11 mouse cellular contexts compared by ENCODE assay signal in genomic region chrX:52799566-52799965, GRCm38 (mm10). TPM values are rescaled to one million over a fixed set of nuclear protein-coding genes. Genes with fewer than 3 reads are reported as not detected.
DNase-seq lines count a peak whose midpoint lies in the region; ATAC-seq and TF ChIP-seq lines count a peak whose summit lies in the region.
"Had no signal": no experiment of that assay in that cellular context is flagged by ENCODE, and none has a peak within 500 bp of the region (broad histone marks: within the 10 kb centered on the region; RNA-seq: fewer than 3 reads in every experiment).

No protein-coding gene starts in this region.

- DNase-seq in left cerebral cortex, adult 2 months (ENCODE audit: extremely low spot score in 1 of 2, low spot score in 2 of 2): no peak
- DNase-seq in left cerebral cortex, adult 8-10 months (ENCODE audit: low spot score in 2 of 2): no peak
- DNase-seq in CD4-positive helper T cell, adult 2 months (ENCODE audit: low read depth, low spot score): peak; percentile 6
- DNase-seq in MEL (ENCODE audit: low read depth, low spot score): peak; percentile 9
- peak; percentile 26 for DNase-seq in retina, embryonic 14.5 days (ENCODE audit: low spot score)
- DNase-seq in gastrocnemius, postnatal 4 days (ENCODE audit: low spot score in 2 of 2): no peak
- DNase-seq: kidney, postnatal 14 days had no signal

- H3K4me2 ChIP-seq in heart, embryonic 12.5 days: no peak overlapping the region
- H3K4me2 ChIP-seq: limb, embryonic 12.5 days; midbrain, embryonic 15.5 days had no signal

- intact Hi-C loops in left cerebral cortex, adult 2 months (cut with DNase I): no loop called here

- 27% methylated on average over 6 of the region's 6 CpGs for whole genome bisulfite sequencing in heart, embryonic 12.5 days

- peak; percentile 21 for TF ChIP-seq CTCF in left cerebral cortex, adult 2 months (IDR thresholded peaks at IDR 0.05)
- peak in 2 of 3 experiments; percentile 32 to 61; a peak in 4 of 6 replicates for TF ChIP-seq CTCF in MEL (IDR thresholded peaks at IDR 0.05 in 2 of 3, conservative IDR thresholded peaks at IDR 0.05 in 1 of 3; ENCODE audit: control insufficient read depth in 1 of 3, insufficient read depth in 1 of 3, low read depth in 2 of 3, low read length in 3 of 3, poor library complexity in 1 of 3, severe bottlenecking in 1 of 3)

- H3K79me2 ChIP-seq in MEL (ENCODE audit: control insufficient read depth, insufficient read depth, low read length, poor library complexity): no peaks in the 10 kb centered on the region

- no peaks in the 10 kb centered on the region for H3K9me3 ChIP-seq in MEL (replicated peaks; ENCODE audit: insufficient read depth, low read length)
- H3K9me3 ChIP-seq in heart, embryonic 12.5 days (replicated peaks): no peaks in the 10 kb centered on the region
- H3K9me3 ChIP-seq: limb, embryonic 12.5 days; midbrain, embryonic 15.5 days had no signal

- no peaks in the 10 kb centered on the region for H3K36me3 ChIP-seq in MEL (ENCODE audit: control insufficient read depth in 1 of 2, insufficient read depth in 2 of 2, low read length in 2 of 2)
- no peaks in the 10 kb centered on the region for H3K36me3 ChIP-seq in heart, embryonic 12.5 days
- H3K36me3 ChIP-seq: limb, embryonic 12.5 days; midbrain, embryonic 15.5 days had no signal

- no peaks in the 10 kb centered on the region for H3K27me3 ChIP-seq in MEL (ENCODE audit: control insufficient read depth in 1 of 2, insufficient read depth in 2 of 2, low read length in 2 of 2)
- no peaks in the 10 kb centered on the region for H3K27me3 ChIP-seq in heart, embryonic 12.5 days (replicated peaks)
- H3K27me3 ChIP-seq: limb, embryonic 12.5 days; midbrain, embryonic 15.5 days had no signal

- H3K27ac ChIP-seq in left cerebral cortex, adult 2 months: no peak overlapping the region
- H3K27ac ChIP-seq in MEL (ENCODE audit: control insufficient read depth, low read depth, low read length): no peak overlapping the region
- no peak overlapping the region for H3K27ac ChIP-seq in heart, embryonic 12.5 days (ENCODE audit: poor library complexity, severe bottlenecking)
- H3K27ac ChIP-seq: limb, embryonic 12.5 days; midbrain, embryonic 15.5 days had no signal

- TF ChIP-seq EP300 in MEL (IDR thresholded peaks at IDR 0.05; ENCODE audit: low read depth in 1 of 2, low read length in 2 of 2): no peak

- H3K9ac ChIP-seq in MEL (ENCODE audit: control insufficient read depth, low read depth, low read length, poor library complexity, severe bottlenecking): no peak overlapping the region
- no peak overlapping the region for H3K9ac ChIP-seq in heart, embryonic 12.5 days
- H3K9ac ChIP-seq: limb, embryonic 12.5 days; midbrain, embryonic 15.5 days had no signal

- H3K4me3 ChIP-seq in left cerebral cortex, adult 2 months: no peak overlapping the region
- no peak overlapping the region for H3K4me3 ChIP-seq in MEL (ENCODE audit: control insufficient read depth in 1 of 2, insufficient read depth in 1 of 2, low read depth in 2 of 2, low read length in 2 of 2)
- H3K4me3 ChIP-seq in heart, embryonic 12.5 days: no peak overlapping the region
- H3K4me3 ChIP-seq: limb, embryonic 12.5 days; midbrain, embryonic 15.5 days had no signal

- TF ChIP-seq RAD21 in MEL (IDR thresholded peaks at IDR 0.05; ENCODE audit: low read depth, low read length): no peak

- ATAC-seq in heart, embryonic 12.5 days (ENCODE audit: insufficient number of reproducible peaks, low FRiP score): no peak
- ATAC-seq: forebrain, embryonic 16.5 days; midbrain, embryonic 15.5 days had no signal

- no peaks in the 10 kb centered on the region for H3K4me1 ChIP-seq in MEL (ENCODE audit: control insufficient read depth in 1 of 2, insufficient read depth in 2 of 2, low read length in 2 of 2)
- H3K4me1 ChIP-seq in heart, embryonic 12.5 days (replicated peaks): no peaks in the 10 kb centered on the region
- H3K4me1 ChIP-seq: limb, embryonic 12.5 days; midbrain, embryonic 15.5 days had no signal

- TF ChIP-seq POLR2A in MEL (IDR thresholded peaks at IDR 0.05; ENCODE audit: control insufficient read depth in 1 of 2, insufficient read depth in 1 of 2, low read depth in 1 of 2, low read length in 2 of 2, poor library complexity in 1 of 2): no peak

TF ChIP-seq in MEL, 35 proteins besides CTCF, POLR2A, EP300 and RAD21:
- no peak for TF ChIP-seq HCFC1 (IDR thresholded peaks at IDR 0.05; ENCODE audit: low read depth, low read length)
- TF ChIP-seq MYC (IDR thresholded peaks at IDR 0.05; ENCODE audit: low read depth, low read length): no peak
- TF ChIP-seq ZMIZ1 (IDR thresholded peaks at IDR 0.05; ENCODE audit: low read depth, low read length): no peak
- TF ChIP-seq USF2 (IDR thresholded peaks at IDR 0.05; ENCODE audit: borderline replicate concordance in 1 of 2, insufficient read depth in 1 of 2, low read depth in 1 of 2, low read length in 2 of 2): no peak
- TF ChIP-seq BHLHE40 (IDR thresholded peaks at IDR 0.05; ENCODE audit: borderline replicate concordance, low read depth, low read length): no peak
TF ChIP-seq in MEL: peak in this region for 0.

RNA-seq across cellular contexts. Expression of gene Ccdc160, which starts 8.6 kb away (rescaled TPM):
- total RNA-seq in left cerebral cortex, adult 2 months (2021): 1 to 10 TPM; 2.5 to 3.4 TPM
- total RNA-seq in left cerebral cortex, adult 8-10 months (2022): 1 to 10 TPM; 1.7 to 2.3 (median 1.9) TPM
- not detected in 2 replicates for total RNA-seq in MEL (2012; rRNA removed)
- polyA plus RNA-seq in MEL (2012; ENCODE audit: insufficient read depth in 1 of 2, insufficient read length in 2 of 2, low read depth in 1 of 2, low replicate concordance in 2 of 2, missing spikeins in 1 of 2): not detected
- total RNA-seq in gastrocnemius, postnatal 4 days (2021): under 1 TPM; 0.18 to 0.34 TPM
- 0.40 and 0.69 TPM in 2 replicates for polyA plus RNA-seq in heart, embryonic 12.5 days (2016; fragmentation: Nextera tagmentation; extraction: Ambion mirVana)

Comparison
In these comparisons a context has a peak if more than half of its experiments do, and no peak if none do; other contexts are left out.
1. DNase-seq: peak in CD4-positive helper T cell, adult 2 months (single experiment), MEL (single experiment) and retina, embryonic 14.5 days (single experiment); none in left cerebral cortex, adult 2 months (0 of 2), left cerebral cortex, adult 8-10 months (0 of 2) and gastrocnemius, postnatal 4 days (0 of 2).